Mouse (Mus musculus): ENCODE results near the gene Siah3. TPM values are rescaled to one million over a fixed set of nuclear protein-coding genes. Genes with fewer than 3 reads are reported as not detected.

Siah3 gene
- polyA plus RNA-seq, 1 experiment from 2014 or later: 1.2 TPM

- DNase-seq (ENCODE audit: low spot score): no peak
- Histone ChIP-seq H3K27me3 (ENCODE audit: insufficient read depth, poor library complexity, severe bottlenecking) (no peaks in the 10 kb centered on the region; the same call in 1 of the 2 replicates), H3K4me3 (no peak overlapping the region), H3K4me1 (replicated peaks) (peaks cover 58% of the 10 kb centered on the region), H3K27ac (peak overlapping the region; percentile 84), H3K9me3 (no peaks in the 10 kb centered on the region), H3K36me3 (no peaks in the 10 kb centered on the region)
- WGBS: 59% methylated on average over 17 of the region's 17 CpGs
Measured at GRCm38 (mm10) chr14:75540216-75540995, 84.6 kb downstream of the Siah3 start.

GRCm38 (mm10) chr14:75540996-75541350, 85.2 kb downstream of the Siah3 start:
- Histone ChIP-seq H3K36me3 (no peaks in the 10 kb centered on the region), H3K27ac (peak overlapping the region; percentile 84), H3K4me3 (no peak overlapping the region), H3K27me3 (ENCODE audit: insufficient read depth, poor library complexity, severe bottlenecking) (no peaks in the 10 kb centered on the region; the same call in 1 of the 2 replicates), H3K9me3 (no peaks in the 10 kb centered on the region), H3K4me1 (replicated peaks) (peaks cover 58% of the 10 kb centered on the region)
- peak; percentile 84 for DNase-seq (ENCODE audit: low spot score)
- 16% methylated on average over 5 of the region's 5 CpGs for WGBS

- no peaks in the 10 kb centered on the region for H3K36me3 ChIP-seq
- peak overlapping the region; percentile 84 for H3K27ac ChIP-seq
- no peak overlapping the region for H3K4me3 ChIP-seq
- WGBS: 4% methylated on average over 8 of the region's 8 CpGs
- peaks cover 51% of the 10 kb centered on the region for H3K4me1 ChIP-seq (replicated peaks)
- H3K9me3 ChIP-seq: no peaks in the 10 kb centered on the region
- DNase-seq (ENCODE audit: low spot score): peak; percentile 78
- H3K27me3 ChIP-seq (ENCODE audit: insufficient read depth, poor library complexity, severe bottlenecking): no peaks in the 10 kb centered on the region; the same call in 1 of the 2 replicates
Measured at GRCm38 (mm10) chr14:75541731-75542130, 85.9 kb downstream of the Siah3 start.

GRCm38 (mm10) chr14:75561577-75562331, 106.0 kb downstream of the Siah3 start:
- 49% methylated on average over 9 of the region's 9 CpGs for WGBS
- Histone ChIP-seq H3K4me3 (no peak overlapping the region), H3K27me3 (ENCODE audit: insufficient read depth, poor library complexity, severe bottlenecking) (no peaks in the 10 kb centered on the region), H3K4me1 (replicated peaks) (peaks cover 42% of the 10 kb centered on the region), H3K36me3 (no peaks in the 10 kb centered on the region), H3K27ac (0 out of 2 replicates have a peak overlapping the region, but pooled peaks have one; percentile 51), H3K9me3 (no peaks in the 10 kb centered on the region)
- no peak for DNase-seq (ENCODE audit: low spot score)

GRCm38 (mm10) chr14:75565534-75566140, 109.9 kb downstream of the Siah3 start:
- Histone ChIP-seq H3K27me3 (ENCODE audit: insufficient read depth, poor library complexity, severe bottlenecking) (no peaks in the 10 kb centered on the region), H3K4me3 (no peak overlapping the region), H3K27ac (peak overlapping the region; percentile 57), H3K9me3 (no peaks in the 10 kb centered on the region), H3K4me1 (replicated peaks) (peaks cover 36% of the 10 kb centered on the region), H3K36me3 (no peaks in the 10 kb centered on the region)
- 64% methylated on average over 14 of the region's 14 CpGs for WGBS
- DNase-seq (ENCODE audit: low spot score): no peak

GRCm38 (mm10) chr14:75566303-75566702, 110.5 kb downstream of the Siah3 start:
- H3K4me3 ChIP-seq: no peak overlapping the region
- no peaks in the 10 kb centered on the region for H3K27me3 ChIP-seq (ENCODE audit: insufficient read depth, poor library complexity, severe bottlenecking)
- no peaks in the 10 kb centered on the region for H3K9me3 ChIP-seq
- H3K27ac ChIP-seq: no peak overlapping the region
- peaks cover 29% of the 10 kb centered on the region for H3K4me1 ChIP-seq (replicated peaks)
- no peak for DNase-seq (ENCODE audit: low spot score)
- 84% methylated on average over 3 of the region's 3 CpGs for WGBS
- no peaks in the 10 kb centered on the region for H3K36me3 ChIP-seq

- Histone ChIP-seq H3K27me3 (ENCODE audit: insufficient read depth, poor library complexity, severe bottlenecking) (no peaks in the 10 kb centered on the region), H3K4me3 (no peak overlapping the region), H3K36me3 (no peaks in the 10 kb centered on the region), H3K4me1 (replicated peaks) (no peaks in the 10 kb centered on the region), H3K9me3 (no peaks in the 10 kb centered on the region), H3K27ac (no peak overlapping the region)
- WGBS: 92% methylated on average over 6 of the region's 6 CpGs
- DNase-seq (ENCODE audit: low spot score): no peak
Measured at GRCm38 (mm10) chr14:75579010-75579409, 123.2 kb downstream of the Siah3 start.

Other genes with a start within 250 kb of the Siah3 start
- not detected in 2 replicates for gene Cpb2, start 213.7 kb upstream of the Siah3 start, polyA plus RNA-seq (2016; fragmentation: Nextera tagmentation; extraction: Ambion mirVana)
- gene Zc3h13, start 171.6 kb upstream of the Siah3 start, polyA plus RNA-seq (2016; fragmentation: Nextera tagmentation; extraction: Ambion mirVana): 32.2 and 36.0 TPM in 2 replicates
- not detected in 2 replicates for gene Spert, start 137.1 kb downstream of the Siah3 start, polyA plus RNA-seq (2016; fragmentation: Nextera tagmentation; extraction: Ambion mirVana)
- not detected in 2 replicates for gene Erich6b, start 186.3 kb downstream of the Siah3 start, polyA plus RNA-seq (2016; fragmentation: Nextera tagmentation; extraction: Ambion mirVana)

All from hindbrain, embryonic 10.5 days (tissue).